Mouse (Mus musculus): ENCODE measurements around the gene Gtf3c5.
A peak's percentile ranks its signal among the peaks of the same experiment; 100 is the strongest.

The Gtf3c5 gene

DNA sequence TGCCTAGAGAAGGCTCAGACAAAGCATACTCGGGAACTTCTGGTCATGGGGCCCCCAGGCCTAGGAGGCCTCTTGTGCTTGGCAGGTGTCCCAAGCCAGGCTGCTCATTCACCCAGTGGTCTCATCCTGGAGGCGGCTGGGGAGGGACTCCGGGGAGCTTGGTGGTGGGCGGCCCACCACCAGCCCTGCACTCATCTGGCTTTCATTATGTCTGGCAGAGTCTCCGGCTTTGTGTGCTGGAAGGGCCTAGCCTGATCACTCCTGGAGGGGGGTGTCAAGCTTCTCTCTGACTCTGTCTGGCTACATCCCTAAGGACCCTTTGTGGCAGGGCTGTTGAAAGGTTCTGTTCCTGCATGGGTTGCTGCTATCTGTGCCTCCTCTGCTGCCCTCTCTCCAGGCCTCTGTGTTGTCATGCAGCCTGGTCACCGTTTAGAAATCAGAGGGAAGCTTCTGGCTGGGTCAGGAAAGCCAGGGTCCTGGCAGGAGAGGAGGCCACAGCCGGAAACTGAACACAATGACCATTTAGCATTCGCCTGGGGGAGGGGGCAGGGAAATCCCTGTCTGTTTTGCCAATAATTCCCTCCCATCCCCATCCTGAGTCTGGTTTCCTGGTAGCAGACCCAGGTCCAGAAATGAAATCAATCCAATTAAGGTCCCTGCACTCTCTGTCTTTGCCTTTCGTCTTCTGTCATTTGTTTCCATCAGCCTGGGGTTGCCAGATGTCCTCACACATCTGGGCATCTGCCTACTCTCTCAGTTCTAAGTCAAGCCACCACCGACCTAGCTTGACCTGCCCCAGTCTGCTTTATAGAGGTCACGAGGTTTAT is 48.9 kb downstream of the Gtf3c5 start:
- no peak for DNase-seq (ENCODE audit: low spot score)

DNA sequence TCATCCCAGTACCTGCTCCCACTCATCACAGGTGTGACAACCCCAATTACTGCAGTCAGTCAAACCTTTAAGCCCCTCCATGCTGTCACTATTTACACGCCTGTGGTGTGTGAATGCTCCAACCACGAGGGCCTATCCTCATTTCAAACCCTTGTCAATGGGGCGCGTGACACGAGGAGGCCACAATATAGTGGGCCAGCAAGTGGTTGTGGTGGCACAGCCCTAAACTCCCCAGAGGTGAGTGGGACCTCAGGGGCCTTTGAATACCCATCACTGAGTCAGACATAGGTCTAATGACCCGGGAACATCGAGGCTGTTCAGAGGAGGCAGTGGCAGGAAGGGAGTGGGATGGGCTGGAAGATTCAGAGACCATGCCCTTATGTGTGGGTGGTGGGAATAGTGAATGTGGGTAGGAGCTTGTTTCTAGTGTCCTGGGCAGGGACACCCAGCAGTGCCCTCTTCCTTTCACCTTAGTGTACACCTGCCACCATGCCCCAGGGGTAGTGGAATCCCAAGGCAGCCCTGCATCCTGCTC is 49.6 kb downstream of the Gtf3c5 start:
- DNase-seq (ENCODE audit: low spot score) = no peak

DNA sequence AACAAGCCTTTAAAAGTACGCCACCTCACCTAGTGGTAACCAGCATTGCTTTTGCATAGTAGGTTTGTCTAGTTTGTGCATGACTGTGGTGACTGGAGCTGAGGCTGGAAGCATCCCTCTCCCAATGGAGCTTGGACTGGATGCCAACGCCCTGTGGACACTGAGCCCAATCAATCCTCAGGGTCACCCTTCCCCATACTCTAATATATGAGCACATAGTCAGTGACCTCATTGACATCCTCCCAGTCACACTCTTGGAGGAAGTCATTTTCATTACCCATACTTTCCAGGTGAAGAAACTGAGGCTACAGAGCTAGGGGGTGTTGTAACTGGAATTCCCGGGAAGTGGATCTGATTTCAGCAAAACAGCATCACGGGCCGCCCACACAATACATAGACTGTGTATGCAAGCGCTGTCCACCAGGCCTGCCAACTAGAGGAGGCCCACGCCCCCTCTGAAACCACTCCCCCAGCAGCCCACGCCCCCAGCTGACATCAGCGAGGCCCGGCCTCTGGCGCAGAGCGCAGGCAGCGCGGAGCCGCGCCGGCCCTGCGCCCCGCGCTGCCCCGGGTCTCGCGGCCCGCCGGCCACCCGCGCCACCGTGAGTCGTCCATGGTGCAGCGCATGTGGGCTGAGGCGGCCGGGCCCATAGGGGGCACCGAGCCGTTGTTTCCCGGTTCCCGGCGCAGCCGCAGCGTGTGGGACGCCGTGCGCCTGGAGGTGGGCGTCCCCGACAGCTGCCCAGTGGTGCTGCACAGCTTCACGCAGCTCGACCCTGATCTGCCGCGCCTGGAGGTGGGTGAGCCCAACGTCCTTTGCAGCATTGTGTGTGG is 50.4 kb downstream of the Gtf3c5 start:
- peak; percentile 83 for DNase-seq (ENCODE audit: low spot score)

DNA sequence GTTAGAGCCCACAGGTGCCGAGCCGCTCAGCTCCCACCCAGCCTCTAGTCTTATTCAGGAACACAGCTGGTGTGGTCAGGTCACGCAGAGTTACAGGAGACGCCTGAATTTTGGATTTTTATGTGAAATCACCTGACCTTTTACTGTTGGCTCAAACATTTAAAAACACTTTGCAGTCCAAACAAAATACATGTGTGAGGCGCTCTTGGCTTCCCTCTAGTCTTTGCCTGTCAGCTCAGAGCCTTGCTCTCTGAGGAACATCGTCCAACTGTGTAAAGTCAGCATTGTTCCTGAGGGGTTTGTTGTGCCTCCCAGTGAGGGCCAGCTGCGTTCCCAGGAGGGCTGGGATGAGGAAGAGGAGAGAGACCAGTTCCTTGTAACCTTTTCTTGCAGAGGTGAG is 53.2 kb downstream of the Gtf3c5 start:
- DNase-seq (ENCODE audit: low spot score) = no peak

DNA sequence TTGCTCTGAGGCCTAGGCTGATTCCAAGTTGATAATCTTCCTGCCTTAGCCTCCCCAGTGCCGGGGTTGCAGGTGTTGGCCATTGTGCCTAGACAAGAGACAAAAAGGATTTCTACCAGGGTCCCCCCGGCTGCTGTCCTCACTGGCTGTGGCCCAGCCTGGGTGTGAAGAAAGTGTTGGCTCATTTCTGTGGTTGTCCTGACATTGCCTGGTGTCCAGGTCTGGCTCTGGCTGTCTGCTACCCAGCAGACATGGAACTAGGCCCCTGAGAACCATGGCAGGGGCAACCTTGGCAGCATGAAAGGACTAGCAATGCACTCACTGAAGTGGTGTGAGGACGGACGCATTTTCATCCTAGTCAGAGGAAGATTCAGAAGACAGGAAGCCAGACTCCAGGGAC is 53.7 kb downstream of the Gtf3c5 start:
- DNase-seq (ENCODE audit: low spot score) = no peak

DNA sequence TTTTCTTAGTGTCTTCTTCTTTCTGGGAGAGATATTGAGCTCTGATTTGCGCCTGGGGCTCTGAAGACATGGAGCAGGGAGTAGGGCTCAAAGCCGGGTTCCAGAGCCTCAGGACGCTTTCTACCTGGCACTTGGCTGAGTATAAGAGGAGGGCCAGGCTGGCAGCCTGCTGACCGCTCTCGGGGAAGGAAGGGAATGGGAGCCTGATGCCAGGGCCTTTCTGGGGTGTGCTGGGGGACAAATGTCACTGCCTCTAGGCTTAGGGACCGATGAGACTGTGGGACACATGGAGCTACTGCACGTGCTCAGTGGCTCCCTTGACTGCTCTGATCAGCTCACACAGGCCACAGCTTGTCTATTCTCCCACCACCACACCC is 55.2 kb downstream of the Gtf3c5 start:
- no peak for DNase-seq (ENCODE audit: low spot score)

DNA sequence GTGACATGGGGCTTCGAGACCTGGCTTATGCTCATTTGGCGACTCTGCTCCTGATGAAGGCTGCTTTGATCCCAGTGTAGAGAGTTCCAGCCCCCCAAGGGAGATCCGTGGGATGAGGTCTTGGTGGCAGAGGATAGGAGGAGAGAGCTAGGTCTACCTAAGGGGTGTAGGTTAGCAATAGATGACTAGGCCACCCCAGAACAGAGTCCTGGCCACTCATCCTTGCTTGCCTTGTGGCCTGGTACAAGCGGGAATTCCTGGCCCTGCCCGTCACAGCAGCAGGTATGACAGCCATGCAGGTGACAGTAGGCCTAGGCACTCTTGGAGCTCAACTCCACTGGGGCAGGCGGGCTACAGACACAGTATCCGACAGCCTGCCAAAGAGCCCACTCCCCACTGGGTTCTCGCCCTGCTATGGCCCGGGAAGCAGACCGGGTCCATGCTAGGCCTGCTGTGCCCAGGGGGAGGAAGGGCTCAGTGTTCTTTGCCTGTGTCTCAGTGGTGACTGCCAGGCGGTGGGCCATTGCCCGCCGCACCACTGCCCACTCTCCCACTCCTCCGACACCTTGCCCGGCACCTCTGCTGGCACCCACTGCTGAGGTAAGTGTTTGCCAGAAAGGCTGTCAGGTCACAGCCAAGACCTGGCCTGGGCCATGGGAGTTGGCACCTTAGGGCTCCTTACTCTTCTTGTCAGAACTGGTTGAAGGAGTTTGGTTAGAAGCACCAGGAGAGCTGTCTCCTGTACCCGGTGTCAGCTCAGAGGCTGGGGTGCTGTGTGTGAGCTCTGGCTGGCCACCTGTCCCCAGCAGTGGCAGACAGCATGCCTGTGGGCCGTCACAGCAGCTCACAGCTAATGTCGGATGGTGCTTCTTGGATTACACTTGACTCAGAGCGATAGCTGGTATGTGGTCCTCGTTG is 55.9 kb downstream of the Gtf3c5 start:
- DNase-seq (ENCODE audit: low spot score) = no peak

DNA sequence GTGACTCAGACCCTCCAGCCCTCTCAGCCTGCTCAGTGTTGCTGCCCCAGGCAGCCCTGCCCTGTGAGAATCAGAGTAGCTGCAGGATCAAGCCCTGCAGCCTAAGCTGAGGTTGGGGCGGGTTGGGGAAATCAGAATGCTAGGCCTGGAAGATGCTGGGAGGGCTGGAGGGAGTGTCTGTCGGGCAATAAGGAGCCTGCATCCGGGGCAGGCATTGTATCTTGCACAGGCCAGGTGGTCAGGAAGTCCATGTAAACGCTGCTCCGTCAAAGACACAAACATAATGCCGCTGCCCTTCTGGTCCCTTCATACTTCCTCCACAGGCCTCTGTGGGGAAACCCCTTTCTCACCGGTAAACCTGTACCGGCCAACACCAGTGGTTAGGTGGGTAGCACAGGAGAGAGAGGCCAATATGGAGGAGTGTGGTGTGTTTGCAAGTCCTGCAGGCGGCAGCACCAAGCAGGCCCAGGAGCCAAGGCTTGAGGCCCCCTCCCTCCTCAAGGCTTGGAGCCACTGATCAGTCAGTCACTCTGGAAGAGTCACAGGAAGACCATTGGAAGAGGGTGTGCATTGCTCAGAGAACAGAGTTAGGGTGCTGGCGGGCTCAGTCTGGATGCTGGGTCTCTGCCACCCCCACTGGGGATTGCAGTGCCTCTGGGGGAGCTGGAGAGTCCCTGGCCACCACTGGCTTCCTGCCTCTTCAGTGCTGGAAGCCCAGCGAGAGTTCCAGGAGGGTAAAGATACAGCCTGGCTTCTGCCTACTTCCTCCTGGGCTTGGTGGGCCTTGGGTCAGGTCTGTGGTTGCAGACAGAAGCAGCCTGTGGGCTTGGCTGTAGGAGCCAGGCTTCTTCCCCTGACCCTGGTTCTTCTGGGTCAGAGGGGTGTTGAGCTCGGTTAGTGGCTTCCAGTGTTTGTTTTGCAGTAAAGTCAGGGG is 57.3 kb downstream of the Gtf3c5 start:
- DNase-seq (ENCODE audit: low spot score) = peak; percentile 56

DNA sequence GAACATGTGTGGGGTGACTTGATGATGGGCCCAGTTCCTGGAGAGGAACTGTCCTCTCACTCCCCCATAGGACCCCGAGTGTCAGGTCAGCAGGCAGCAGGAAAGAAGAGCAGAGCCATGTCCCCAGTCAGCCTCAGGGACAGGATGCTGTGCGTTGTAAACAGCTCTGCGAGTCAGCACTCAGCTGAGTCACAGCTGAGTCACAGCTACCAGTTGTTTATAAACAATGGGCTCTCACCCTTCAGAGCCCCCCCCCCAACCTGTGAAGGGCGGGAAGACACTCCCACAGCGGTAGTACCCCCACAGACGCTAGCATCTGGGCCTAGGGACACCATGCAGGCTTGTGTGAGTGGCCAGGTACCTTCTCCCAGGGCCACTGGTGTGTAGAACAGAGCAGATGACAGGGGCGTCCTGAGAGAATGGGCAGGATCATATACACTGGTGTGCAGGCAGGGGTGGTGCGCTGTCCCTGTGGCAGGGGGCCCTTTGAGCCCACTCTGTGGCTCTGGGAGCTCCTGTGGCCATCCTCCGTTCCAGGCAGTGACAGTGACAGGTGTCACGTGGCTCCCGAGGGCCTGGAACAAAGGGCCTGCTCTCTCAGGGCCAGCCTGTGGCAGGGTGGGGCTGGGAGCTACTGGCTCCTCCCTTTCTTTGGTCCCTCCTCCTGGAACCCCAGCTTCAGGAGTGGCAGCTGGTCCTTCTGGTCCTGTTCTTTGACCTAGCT is 58.2 kb downstream of the Gtf3c5 start:
- peak; percentile 54 for DNase-seq (ENCODE audit: low spot score)

DNA sequence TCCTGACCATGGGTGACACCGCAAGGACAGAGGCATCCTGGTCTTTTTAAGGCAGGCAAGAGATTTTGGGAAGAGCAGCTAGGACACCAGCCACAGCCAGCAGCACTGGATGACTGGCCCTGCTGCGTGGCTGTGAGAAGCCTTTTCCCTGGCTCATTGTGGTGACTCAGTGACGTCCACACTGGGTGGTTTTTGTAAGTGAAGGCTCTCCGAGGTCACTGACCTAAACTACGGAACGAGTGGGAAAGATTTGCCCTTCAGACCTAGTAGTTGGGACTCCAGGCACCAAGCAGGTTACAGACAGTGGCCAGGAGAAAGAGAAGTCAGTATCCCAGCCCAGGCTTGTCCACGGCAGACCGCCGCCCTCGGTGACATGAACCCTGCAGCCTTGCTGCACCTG is 59.1 kb downstream of the Gtf3c5 start:
- no peak for DNase-seq (ENCODE audit: low spot score)

DNA sequence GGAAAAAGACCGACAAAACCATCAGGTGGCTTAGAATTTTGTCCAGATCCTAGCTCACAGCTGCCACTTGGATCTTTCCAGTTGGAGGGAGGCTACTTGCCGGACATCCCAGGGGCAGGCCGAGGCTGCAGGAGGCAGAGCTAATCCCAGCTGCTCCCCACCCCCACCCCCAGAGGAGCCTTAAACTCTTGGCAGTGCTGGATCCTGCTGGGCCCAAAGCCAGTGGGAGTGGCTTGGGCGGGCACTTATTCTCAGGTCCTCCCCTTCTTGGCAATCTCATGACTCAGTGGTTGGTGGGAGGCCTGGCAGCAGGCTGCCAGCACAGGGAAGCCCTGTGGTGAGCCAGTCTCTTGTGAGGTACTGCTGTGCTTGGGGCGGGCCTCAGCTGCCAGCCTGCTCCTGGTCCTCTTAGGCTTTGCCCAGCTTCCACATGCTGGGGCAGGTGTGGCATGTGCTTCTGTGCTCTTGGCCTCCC is 59.9 kb downstream of the Gtf3c5 start:
- peak; percentile 28 for DNase-seq (ENCODE audit: low spot score)

DNA sequence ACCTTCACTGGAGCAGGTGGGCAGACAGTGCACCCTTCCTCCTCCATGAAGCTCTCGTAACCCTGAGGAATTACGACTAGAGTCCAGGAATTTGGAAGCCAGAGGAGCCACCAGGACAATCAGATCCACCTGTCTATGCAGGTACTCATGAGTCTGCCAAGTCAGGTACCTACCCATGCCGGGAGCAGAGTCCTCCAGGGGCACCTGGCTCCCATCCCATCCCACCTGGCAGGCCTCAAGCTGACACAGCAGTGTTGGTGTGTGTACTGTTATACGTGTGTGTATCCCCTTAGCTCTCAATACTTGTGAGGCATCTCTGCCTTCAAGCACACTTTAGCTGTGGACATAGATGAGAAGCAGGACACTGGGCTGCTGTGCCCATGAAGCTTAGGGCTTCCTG is 61.4 kb downstream of the Gtf3c5 start:
- DNase-seq (ENCODE audit: low spot score) = no peak

DNA sequence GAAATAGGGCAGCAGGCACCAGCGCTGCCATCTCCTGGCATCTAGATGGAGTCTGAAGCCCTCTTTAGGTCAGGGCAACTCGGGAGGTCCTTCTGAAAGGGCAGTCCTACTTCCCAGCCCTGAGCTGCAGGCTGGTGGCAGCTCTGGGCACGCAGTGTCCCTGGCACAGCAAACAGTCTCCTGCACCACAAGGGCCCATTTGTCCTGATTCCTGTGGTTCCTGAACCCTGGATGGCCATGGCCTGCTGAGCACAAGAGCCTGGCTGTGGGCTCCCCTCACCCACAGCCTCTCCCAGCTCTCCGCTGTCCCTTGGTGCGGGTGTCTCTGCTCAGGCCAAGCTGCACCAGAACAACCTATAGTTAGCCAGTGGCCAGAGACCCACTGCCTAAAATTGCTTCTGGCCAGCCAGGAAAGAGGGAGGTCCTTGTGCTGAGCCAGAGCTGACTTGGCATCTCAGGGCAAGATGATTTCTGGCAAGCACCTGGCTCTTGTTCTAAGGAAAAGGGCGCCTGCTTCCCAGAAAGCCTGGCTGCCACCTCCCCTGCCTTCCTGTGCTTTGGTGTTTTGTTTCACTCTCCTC is 61.9 kb downstream of the Gtf3c5 start:
- no peak for DNase-seq (ENCODE audit: low spot score)

DNA sequence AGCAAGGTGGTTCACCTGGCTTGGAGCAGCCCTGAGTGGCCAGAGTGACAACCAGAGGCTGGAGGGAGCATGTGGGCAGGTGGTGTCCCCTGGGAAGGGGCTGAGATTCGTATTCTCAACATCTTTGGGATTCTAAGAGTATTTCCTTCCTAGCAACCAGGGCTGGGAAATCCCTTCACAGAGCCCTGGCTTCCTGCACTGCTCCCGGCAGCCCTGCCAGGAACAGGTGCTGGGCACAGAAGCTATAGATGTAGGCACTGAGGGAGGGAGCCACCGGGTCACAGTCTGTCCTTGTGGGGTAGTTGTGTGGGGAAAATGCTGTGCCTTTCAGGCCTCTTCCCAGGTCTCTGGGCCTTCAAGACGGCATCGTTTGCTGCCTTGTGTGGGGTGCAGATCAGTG is 63.0 kb downstream of the Gtf3c5 start:
- DNase-seq (ENCODE audit: low spot score) = no peak

DNA sequence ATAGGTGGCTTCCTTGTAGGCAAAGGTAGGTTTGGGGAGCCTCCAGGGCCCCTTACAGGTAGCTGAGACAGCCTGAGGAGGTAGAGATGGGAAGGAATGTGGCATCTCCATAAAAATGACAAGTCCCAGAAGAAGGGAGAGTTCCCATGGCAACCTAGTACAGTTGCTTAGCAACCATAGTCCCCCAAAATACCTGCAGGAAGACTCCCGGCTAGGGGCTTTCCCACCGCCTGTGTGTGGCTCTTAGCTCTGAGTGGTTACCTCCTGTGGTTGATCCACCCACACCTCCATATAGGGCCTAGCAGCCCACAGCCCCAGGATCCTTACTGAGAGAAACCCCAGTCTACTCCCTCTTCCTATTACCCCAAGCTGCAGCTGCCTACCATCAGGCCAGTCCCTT is 65.3 kb downstream of the Gtf3c5 start:
- peak; percentile 80 for DNase-seq (ENCODE audit: low spot score)

DNA sequence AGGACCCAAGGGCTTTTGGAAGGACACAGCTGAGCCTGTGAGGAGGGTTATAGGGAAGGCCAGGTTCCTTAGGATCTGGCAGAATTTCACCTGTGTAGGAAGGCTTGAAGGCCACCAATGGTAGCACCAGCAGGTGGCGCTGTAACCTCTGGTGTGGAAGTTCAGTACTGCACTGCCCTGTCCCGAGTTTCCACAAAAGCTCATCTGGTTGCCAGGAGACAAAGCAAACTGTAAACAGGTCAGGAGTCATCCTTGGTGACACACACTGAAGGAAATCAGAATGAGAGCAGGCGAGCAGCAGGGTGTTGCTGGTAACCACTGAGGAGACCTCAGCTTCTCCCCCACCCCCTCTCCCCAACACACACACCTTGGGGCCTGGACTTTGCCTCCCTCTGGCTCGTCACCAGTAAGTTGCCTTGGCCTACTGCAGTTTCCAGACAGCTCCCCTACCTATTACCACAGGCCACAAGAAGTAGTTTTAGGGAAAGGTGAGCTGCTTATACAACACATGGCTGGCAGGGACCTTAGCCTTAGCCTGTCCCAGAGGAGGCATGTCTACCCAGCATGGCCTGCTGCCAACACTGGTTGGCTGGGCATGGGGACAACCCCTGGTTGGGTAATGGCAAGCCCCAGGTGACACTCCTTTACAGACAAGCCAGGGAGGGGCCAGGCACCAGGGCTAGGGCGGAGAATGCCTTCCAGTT is 66.2 kb downstream of the Gtf3c5 start:
- DNase-seq (ENCODE audit: low spot score) = peak; percentile 87
